Mouse (Mus musculus) retina, postnatal 1 day (tissue): ENCODE data around the gene Pcsk6.
"Not testable (repeated sequence)": the region's sequence is repeated elsewhere in the genome, so short reads cannot be mapped to it uniquely, and the experiment has no call there.

Experiments
- DNase-seq: peaks from one replicate; pipeline ENCODE4 v3.0.0-alpha.2; 2012

The Pcsk6 gene

DNA sequence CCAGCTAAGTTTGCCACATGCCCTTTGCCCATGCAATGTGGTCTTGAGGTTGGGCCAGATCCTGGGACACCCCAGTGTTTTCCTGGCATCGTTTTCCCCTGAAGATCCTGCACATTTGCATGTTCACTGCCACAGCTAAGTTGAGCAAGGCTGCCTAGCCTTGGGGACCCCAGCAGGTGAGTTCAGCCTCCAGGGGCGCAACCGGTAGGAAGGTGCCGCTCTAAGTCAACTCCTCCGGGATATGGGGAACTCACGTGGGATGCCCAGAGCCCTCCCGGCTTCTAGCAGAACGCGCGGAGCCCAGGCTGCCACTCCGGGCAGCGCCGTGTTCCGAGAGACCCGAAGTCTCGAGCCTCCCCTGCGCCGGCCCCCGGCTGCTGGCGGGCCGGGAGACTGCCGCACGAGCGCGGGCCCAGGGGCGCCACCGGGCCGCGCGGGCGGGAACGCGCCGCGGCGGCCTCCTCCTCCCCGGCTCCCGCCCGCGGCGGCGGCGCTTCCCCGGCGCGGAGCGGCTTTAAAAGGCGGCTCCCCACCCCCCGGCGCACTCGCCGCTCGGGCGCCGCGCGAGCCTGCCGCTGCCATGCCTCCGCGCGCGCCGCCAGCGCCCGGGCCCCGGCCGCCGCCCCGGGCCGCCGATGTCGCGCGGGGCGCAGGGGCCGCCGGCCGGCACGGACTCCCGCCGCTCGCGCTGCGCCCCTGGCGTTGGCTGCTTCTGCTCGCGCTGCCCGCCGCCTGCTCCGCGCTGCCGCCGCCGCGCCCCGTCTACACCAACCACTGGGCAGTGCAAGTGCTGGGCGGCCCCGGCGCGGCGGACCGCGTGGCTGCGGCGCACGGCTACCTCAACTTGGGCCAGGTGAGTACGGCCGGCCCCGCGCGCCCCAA, at the start of gene Pcsk6:
Gene Pcsk6, plus strand, starts transcription at position 144 of the 882 bp plus-strand sequence.
- peak; percentile 75 for DNase-seq

DNA sequence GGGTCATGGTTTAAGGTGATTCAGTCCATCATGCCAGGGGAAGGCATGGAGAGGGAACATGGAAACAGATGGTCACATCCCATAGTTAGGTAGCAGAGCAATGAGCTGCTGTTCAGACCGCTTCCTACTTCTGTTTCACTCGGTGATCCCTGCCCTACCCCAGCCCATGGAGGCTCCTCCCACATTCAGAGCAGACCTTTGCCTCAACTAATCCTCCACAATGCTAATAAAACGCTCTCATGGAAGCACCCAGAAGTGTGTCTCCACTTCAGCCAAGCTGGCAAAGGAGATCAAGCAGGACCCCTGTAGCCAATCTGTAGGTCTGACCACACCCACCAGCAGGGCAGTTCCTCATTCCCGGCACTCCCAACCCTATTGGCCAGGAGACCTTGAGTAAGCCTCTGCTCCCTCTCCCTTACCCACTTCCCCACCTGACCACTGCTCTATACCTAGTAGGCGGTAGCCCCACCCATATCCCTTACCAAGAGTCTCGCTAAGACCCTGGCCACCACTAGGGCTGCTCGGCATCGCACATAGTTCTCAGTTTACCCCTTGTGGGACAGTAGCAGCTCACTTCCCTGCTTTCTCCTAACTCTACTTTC, 47.8 kb upstream of the Pcsk6 start:
- no peak for DNase-seq

DNA sequence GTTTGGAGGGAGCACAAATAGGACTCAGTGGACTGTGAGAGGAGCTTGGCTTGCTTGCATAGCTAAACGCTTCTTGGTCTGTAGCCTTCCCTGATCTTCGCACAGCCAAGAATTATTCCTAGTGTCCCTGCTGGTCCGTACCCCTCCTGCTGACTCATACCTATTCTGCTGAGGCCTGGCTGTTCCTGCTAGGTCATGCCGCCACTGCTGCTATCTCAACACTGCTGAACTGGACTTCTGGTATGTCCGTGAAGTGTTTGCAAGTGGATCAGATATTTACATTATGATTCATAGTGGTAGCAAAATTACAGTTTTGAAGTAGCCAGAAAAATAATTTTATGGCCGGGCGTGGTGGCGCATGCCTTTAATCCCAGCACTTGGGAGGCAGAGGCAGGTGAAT, 44.0 kb upstream of the Pcsk6 start:
- no peak for DNase-seq

DNA sequence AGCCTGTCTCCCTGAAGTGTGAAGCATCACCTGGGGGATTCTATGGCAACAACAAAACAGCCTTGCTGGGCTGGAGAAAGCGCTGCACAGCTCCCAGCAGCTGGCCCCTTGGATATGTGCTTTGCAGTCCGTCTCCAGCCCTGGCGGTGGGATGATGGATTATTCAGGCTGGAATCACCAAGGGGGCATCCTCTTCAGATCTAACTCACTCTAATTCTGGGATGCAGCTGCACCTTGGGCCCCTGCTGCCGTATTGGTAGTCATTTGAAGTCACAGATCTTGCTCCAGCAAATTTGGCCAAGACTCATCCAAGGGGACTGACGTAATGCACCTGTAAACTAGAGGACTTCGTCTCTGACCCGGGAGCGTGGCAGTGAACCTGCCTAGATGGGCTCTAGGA, 41.1 kb upstream of the Pcsk6 start:
- no peak for DNase-seq

DNA sequence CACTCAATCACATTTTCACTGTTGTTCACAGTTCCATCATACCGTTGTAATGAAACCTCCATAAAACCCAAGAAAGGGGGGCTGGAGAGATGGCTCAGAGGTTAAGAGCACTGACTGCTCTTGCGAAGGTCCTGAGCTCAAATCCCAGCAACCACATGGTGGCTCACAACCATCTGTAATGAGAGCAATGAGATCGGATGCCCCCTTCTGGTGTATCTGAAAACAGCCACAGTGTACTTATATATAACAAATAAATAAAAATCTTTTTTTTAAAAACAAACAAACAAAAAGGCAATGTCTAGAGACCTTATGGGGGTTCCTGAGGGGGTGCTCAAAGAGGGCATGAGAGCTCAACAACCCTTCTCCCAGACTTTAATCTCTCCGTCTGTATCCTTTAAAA, 39.6 kb upstream of the Pcsk6 start:
- DNase-seq = not testable (repeated sequence)

DNA sequence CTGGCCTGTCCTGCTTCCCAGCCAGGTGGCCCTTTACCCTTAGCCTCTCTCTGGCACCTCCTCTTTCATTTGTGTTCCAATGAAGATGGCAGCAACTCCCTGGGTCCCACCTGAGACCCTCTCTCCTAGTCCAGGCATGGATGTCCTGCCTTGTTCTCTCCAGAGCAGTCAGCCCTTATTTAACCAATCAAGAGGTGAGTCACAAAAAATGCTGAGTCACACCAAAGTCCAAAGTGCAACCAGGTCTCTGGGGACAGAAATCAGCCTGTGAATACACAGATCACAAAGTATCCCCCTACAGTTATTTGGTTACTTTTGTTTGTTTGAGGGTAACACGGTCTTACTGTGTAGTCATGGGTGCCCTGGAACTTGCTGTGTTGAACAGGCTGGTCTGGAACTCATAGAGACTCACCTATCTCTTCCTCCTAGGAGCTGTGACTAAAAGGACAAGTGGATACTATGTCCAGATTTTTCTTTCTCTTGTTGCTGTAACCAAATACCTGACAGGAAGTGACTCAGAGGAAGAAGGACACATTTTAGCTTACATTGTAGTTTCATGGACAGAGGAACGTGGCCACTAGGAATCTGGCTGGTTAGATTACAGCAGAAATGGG, 38.9 kb upstream of the Pcsk6 start:
- no peak for DNase-seq

DNA sequence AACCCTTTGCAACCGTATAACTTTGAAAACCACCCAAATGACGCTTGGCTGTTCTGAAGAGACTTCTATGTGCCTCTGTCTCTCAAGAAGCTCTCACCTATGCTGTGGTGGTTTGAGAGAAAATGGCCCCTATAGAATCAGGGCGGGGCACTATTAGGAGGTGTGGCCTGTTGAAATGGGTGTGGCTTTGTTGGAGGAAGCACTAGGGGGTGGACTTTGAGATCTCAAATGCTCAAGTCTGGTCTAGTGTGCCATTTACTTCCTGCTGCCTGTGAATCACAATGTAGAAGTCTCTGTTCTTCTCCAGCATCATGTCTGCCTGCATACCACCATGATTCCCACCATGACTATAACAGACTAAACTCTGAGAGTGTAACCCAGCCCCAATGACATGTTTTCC, 21.8 kb upstream of the Pcsk6 start:
- no peak for DNase-seq

DNA sequence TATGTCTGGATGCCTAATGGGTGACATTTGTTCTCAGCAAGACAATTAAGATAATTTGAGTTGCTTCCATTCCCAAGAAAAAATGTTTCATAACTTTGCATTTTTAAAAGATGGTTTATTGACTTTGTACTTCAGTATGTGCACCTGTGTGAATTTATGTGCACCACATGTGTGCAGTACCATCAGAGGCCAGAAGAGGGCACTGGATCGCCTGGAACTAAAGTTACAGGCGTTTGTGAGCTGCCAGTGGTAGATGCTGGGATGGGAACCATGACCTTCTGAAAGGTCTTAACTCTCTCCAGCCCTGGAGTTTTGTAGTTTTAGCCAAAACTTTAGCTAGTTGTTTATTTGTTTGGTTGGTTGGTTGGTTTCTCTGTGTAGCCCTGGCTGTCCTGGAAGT, 18.3 kb upstream of the Pcsk6 start:
- no peak for DNase-seq

DNA sequence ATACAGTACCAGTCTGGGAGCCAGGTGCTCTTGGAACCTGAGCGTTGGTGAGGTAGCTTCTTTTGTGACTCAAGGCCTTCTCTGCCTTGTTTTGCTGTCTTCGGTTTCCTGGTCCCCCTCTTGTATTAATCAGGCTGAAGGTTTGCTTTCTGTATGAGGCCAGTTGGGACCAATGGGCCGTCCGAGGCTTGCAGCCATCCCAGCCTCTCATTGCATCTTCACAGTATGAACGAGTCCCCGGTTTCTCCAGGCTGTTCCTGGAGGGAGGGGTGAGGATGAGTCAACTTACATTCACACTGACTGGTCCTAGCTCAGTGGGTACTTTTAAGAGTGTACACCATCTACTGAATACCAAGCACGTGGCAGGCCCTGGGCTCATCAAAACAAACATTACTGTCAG, 553 bp upstream of the Pcsk6 start:
- no peak for DNase-seq

DNA sequence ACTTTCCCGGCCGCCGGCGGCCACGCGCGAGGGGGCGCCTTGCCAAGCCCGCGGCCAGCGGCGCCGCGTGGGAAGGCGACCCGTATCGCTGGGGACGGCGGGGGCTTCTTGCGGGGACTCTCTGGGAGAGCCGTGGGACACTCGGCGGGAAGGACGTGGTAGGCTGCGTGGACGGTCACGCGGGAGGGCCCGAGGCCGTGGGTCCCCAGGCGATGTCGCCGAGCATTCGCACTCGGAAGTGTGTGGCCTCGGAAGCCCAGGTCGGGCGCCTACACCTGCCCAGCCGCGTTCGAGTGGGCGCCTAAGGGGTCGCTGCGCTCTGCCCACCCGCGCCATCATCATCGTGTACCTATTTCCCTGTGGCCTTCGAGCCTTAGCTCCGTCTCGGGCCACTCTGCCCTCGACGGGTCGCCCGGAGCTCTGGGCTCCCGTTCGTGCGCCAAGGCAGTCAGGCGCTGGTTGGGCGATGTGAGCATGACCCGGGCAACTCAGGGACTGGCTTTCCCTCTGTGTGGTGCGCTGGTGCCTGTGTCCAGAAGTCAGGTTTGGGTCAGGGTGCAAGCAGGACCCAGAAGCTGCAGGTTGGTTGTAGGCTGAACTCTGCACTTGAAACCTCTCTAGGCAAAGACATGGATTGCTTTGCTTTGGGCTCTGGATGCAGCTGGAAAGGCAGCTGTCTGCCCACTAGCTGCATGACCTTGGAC, 1.1 kb downstream of the Pcsk6 start:
- DNase-seq = no peak

DNA sequence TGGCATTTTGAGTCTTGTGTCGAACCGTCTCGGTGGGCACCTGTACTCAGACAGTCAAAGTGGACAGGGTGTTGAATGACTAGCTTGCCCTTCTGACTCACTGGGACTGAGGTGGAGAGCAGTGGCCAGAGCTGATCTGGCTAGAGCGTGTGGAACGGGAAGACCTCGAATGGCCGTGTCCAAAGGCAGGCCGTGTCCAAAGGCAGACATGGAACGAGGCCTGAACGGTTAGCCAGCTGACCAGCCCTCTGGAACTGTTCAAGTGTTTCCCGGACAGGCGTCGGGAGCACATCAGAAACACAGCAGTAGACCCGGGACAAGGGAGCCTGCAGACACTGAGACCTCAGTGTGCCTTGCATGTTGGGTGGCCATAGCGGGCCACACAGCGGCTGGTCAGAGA, 7.6 kb downstream of the Pcsk6 start:
- no peak for DNase-seq

DNA sequence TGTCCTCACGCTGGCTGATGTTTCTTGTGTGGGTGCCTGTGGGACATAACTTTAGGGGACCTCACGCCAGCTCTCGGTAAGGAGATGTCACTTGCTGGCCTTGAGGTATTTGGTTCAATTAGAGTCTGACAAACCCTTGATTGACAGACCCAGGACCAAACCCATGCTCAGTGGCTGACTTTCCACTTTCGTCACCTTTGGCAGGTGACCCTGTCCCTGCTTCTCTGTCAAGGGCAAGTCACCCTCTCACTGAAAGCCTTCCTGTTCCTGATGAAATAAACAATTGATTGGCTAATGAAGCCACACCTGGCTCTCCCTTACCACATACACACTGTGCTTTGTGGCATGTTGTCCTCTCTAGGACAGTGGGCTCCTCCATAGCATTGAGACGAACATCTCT, 8.3 kb downstream of the Pcsk6 start:
- no peak for DNase-seq

DNA sequence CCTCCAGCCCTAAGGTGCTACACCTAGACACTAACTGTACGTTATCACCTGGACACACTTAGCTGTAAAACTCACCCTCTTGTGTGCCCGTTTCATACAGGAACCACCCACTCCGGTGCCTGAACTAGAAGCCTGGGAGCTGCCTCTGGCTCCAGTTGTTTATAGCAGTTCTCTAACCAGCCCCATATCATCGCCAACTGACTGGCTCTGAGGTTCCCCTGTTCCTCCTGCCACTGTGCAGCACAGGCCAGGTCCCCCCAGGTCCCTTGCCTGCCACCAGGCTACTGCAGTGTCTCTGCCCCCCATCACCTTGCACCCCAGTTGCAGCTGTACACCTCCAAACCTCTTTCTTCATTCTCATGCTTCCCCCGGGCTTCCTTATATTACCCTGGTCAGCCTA, 8.7 kb downstream of the Pcsk6 start:
- DNase-seq = no peak

DNA sequence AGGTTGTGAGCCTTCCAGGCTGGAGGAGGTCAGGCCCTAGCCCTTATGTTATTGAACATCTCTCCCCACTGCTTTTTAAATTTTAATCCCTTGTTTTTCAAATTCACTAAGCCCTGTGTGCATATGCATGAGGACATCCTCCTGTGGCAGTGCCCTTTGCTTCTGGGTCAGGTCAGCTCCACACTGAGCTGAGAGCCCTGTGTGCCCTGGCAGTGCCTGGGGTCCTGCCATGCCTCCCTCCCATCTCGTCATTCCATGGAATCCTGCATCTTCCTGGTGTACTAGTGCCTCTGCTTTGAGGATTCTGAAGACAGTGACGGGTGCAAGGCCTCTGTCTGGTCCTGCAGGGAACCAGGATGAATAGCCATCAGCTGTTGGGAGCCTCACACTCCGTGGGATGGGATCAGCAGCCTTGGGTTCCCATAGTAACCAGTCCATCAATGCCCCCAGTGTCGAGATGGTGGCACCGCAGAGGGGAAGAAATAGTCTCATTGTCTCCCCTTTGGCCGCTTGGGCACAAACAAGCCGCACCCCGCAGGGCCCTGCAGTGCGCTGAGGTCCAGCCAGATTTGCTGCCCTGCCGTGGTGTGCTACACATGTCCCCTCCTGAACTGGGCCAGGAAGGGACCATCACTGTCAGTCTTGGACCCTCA, 9.5 kb downstream of the Pcsk6 start:
- peak; percentile 91 for DNase-seq

DNA sequence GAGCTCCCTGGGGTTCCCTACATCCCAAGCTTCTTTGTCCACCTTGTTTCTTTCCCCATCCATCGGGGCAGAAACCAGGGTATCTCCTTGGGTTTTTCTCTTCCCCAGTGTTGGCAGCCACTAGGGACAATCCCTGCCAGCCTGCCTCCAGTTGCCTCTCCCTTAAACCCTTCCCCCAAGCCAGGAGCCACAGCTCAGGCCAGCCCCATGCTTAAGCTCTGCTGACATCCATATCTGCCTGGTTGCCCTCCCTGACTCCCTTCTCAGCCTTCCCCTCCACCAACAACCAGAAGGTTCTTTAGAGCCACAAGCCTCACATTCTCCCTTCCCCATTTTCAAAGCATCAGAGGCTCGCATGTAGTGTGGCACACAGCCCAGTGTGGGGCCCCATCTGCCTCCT, 10.3 kb downstream of the Pcsk6 start:
- no peak for DNase-seq

DNA sequence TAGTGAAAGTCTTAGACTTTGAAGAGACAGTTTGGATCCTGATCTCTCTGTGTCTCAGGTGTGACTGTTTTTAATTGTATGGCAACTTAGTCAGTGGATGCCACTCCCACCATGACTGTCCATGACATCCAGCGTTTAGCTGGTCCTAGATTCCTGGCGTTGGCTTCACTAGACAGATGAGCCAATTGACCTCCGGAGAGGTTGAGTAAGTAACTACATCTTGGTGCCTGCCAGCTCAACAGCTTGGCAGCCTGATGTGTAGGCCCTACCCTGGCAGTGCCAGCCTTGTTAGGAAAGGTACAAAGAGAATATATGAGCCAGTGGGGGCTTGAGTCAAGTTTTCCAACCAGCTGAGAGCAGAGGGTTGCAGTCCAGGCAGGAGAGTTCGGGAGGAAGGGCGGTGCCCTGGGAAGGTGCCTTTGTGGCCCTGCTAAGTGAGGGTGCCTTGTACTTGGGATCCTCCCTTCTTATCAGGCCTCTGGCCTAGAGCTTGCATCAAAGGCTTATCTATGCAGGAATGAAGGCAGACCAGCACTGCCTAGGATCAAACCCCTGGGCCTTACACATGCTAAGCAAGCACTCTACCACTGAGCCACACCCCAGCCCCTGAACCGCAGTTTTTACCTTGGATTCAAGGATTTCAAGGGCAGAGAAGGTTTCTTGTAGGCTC, 11.8 kb downstream of the Pcsk6 start:
- DNase-seq = no peak

DNA sequence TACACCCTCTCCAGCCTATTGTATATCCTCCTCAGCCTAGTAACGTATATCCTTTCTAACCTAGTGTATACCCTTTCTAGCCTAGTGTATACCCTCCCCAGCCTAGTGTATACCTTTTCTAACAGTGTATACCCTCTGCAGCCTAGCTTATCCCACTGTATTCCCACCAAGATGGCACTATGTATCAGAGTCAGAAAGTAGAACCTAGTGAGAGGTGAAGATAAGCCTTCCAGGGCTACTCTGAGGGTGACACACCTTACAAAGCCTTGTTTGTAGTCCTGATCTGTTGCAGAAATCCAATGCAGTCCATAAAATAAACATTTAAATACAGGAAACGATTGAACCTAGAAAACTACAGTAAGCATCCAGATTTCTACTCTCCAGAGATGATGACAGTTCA, 12.4 kb downstream of the Pcsk6 start:
- no peak for DNase-seq

DNA sequence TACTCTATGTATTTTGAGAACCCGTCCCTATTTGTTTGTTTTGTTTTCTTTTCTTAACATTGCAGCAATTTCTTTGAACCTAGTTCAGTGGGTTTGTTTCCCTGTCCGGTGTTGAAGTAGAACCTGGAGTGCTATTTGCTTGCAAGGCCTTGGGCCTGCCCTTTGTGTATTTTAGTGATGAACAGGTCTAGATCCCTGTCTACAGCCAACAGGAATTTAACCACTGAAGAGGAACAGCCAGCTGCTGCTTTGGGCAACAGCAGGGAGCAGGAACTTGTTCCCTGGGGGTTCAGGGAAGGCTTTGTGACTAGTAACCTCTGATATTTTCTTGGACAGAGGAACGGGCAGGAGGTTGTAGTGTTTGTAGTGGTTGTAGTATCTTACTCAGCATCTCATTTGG, 15.1 kb downstream of the Pcsk6 start:
- DNase-seq = no peak

DNA sequence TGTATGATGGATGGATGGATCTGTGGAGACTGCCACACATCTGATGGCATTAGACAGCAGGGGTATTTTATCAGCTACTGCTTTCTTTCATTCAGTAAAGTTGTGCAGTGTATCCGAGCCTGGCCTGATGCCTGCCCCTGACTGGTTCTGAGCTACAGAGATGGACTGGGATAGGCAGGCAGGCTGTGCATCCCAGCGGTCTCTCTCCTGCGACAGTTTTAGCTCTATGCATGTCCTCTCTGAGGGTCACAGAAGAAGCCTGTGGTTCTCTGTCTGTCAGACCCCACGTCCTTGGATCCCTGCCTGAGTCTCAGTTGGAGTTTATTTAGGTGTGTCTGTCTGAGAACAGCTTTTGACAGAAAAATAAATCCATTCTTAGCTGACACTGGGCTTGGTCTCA, 16.7 kb downstream of the Pcsk6 start:
- DNase-seq = no peak

DNA sequence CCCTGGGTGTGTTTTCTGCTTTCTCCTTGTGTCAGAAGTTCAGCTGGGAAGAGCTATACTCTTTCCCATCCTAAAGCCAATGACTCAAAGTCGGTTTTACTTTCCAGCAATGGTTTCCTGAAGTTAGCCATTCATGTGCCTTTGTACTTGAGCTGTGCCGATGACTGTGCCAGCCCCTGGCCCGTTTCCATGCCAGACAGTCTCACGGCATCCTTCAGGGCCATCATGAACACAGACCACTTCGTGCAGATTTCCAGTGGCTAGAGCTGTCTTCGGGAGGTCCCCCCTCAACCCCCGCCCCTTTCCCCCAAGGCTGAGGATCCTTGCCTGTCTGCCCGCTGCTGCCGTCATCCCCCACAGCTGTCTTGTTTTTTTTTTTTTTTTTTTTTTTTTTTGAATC, 17.8 kb downstream of the Pcsk6 start:
- DNase-seq = no peak

DNA sequence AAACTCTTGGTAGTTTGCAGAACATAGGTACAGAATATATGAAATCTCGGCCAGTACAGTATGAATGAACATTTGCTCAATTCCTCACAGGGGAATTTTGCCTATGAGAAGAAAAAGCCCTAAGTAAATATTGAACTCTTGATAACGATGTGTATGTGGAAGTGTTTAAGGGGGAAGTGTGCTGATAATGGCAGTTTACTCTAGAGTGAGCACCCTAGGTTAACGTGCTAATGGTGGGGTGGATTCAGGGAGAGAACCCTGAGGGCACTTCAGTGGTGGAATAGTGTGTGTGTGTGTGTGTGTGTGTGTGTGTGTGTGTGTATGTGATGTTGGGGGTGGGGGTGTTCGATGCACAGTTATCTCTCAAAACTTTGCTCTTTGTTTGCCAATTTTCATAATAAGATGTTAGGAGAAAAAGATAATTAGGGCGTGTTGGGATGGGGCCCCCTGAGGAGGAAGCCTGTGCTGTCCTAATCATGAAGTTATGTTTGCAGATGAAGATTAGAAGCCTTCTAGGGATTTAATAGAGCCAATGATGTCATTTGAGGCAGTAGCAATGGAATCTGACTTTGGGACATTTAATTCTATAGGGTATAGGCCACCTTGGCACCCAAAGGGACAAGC, 19.2 kb downstream of the Pcsk6 start:
- no peak for DNase-seq

DNA sequence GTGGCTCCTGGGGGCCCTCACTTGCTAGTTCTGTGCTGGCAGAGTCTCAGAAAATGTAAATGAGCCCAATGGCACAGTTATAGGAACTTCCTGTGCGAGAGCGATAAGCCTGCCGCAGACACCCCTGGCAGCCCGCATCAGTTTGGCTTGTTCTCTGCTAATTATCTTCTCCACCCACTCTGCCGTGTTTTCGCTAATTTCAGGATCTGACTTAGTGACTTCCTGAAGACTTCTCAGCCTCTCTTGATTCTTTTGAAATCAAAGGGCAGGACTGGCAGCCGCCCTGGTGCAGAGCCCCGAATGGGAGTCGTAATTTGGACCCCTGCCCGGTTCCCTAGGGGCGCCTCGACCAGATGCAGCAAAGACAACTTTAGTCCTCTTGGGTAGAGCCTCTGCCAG, 19.8 kb downstream of the Pcsk6 start:
- no peak for DNase-seq
